Mouse (Mus musculus): ENCODE results near the gene Insm1.

Insm1 gene

DNA sequence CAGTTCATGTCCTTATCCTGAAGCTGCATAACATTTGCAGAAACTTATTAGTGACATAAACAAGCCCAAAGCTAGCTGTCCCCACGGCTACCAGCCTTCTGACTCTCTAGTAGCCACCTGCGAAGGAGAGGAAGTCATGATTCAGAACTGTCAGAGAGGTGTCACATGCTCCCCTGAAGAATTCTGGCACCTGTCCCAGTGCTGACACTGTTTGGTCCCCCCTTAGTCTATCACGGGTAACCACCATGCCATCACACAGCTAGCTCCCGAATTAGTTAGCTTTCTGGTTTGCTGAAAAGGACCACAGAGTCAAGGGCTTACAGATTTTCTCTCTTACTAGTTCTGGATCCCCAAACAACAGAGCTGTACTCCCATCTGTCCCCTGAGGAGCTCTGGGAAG is 43.3 kb downstream of the Insm1 start:
- WGBS, result 51% methylated on average over 4 of the region's 4 CpGs

DNA sequence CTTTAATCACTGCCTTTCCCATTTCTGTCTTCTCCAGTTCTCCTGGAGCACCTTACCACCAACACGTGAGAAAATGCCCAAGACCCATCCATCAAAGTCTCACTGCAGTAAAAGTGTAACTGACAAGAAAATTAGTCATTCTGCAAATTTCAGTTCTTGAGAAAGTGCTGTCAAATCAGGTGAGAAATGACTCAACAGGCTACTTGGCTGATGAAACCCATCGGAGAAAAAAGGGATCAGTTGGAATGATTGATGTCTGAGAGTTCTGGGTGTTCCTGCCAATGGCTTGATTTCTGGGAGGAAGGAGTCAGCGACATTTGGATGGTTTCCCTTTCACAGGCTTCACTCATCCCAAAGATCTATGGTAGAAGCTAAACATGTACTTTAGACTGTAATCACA is 44.8 kb downstream of the Insm1 start:
- WGBS, result 90% methylated on average over 3 of the region's 3 CpGs

All from cerebral cortex, adult 2 months (tissue).